Mouse (Mus musculus) liver, embryonic 14.5 days (tissue): ENCODE data around the gene Sirt7.

Source experiments
- CTCF ChIP-seq: IDR thresholded peaks from 2 replicates; pipeline ENCODE4 v1.5.1; 2016; ENCODE audit warnings: antibody characterized with exemption, low read depth, control low read depth
- EP300 ChIP-seq: IDR thresholded peaks from 2 replicates; pipeline ENCODE4 v1.6.1; 2016; ENCODE audit warnings: antibody characterized with exemption, low read depth

- TF ChIP-seq CTCF: no peak
- TF ChIP-seq EP300: no peak
Observed at GRCm38 (mm10) chr11:120663714-120664113, 38.7 kb upstream of the Sirt7 start.
